ENCODE assay signal across 17 mouse cellular contexts in the genomic region with DNA sequence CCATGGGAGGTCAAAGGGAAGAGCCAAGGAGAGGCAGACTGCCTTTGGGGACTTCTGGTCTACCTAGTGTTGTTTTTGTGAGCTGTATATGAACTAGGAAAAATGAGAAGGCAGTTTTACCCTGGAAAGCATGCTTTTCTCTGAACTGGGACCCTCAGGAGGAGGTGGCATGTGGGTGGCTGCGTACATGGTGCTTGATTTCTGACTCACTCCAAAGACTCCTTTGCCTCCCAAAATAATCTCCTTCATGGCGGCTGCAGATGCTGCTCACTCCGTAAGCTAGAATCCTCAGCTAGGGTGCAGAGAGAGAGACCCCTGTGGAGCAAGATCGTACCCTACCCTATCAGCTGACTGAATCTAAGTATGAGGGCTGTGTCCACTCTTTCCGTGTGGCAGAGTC.
"Had no signal": no experiment of that assay in that cellular context is flagged by ENCODE, and none has a peak within 500 bp of the region (broad histone marks: within the 10 kb centered on the region; RNA-seq: fewer than 3 reads in every experiment).

No protein-coding gene starts in this region.

- ATAC-seq: intestine, embryonic 16.5 days; liver, postnatal 0 days; midbrain, embryonic 16.5 days had no signal

- H3K27ac ChIP-seq: kidney, embryonic 15.5 days; limb, embryonic 12.5 days; liver, embryonic 13.5 days; lung, embryonic 15.5 days; macrophage; neural tube, embryonic 13.5 days had no signal

- H3K4me2 ChIP-seq: kidney, embryonic 15.5 days; limb, embryonic 12.5 days; liver, embryonic 13.5 days; lung, embryonic 15.5 days; midbrain, embryonic 11.5 days; neural tube, embryonic 13.5 days had no signal

- H3K9me3 ChIP-seq: kidney, embryonic 15.5 days; liver, embryonic 13.5 days; lung, embryonic 15.5 days; neural tube, embryonic 13.5 days had no signal

- H3K4me1 ChIP-seq: kidney, embryonic 15.5 days; liver, embryonic 13.5 days; lung, embryonic 15.5 days; megakaryocyte, embryonic 14.5 days; neural tube, embryonic 13.5 days had no signal

- DNase-seq: kidney, adult 2 months; kidney, postnatal 14 days; liver; liver, embryonic 13.5 days; liver, postnatal 0 days; lung, postnatal 14 days; spleen, adult 18-20 months; thymus, postnatal 4 days had no signal

- H3K36me3 ChIP-seq: kidney, embryonic 15.5 days; limb, embryonic 12.5 days; liver, embryonic 13.5 days; lung, embryonic 15.5 days; neural tube, embryonic 13.5 days had no signal

- H3K9ac ChIP-seq: kidney, embryonic 15.5 days; limb, embryonic 12.5 days; liver, embryonic 13.5 days; liver, postnatal 0 days; lung, embryonic 15.5 days; neural tube, embryonic 13.5 days had no signal

- H3K27me3 ChIP-seq: kidney, embryonic 15.5 days; limb, embryonic 12.5 days; liver, embryonic 13.5 days; lung, embryonic 15.5 days; megakaryocyte, embryonic 14.5 days; neural tube, embryonic 13.5 days had no signal

- H3K4me3 ChIP-seq: kidney, embryonic 15.5 days; limb, embryonic 12.5 days; liver, embryonic 13.5 days; lung, embryonic 15.5 days; megakaryocyte, embryonic 14.5 days; neural tube, embryonic 13.5 days had no signal
